Mouse (Mus musculus): ENCODE data around the gene Adcy3. TPM values are rescaled to one million over a fixed set of nuclear protein-coding genes. Genes with fewer than 3 reads are reported as not detected.

Adcy3 gene
- polyA plus RNA-seq, 1 experiment from 2014 or later: 0.91 TPM

GRCm38 (mm10) chr12:4158179-4158578, 25.3 kb downstream of the Adcy3 start:
- Histone ChIP-seq H3K36me3 (replicated peaks) (no peaks in the 10 kb centered on the region), H3K4me3 (replicated peaks) (no peak overlapping the region), H3K27me3 (no peaks in the 10 kb centered on the region), H3K9ac (no peak overlapping the region), H3K27ac (replicated peaks) (no peak overlapping the region), H3K9me3 (replicated peaks) (no peaks in the 10 kb centered on the region), H3K4me1 (replicated peaks) (no peaks in the 10 kb centered on the region), H3K4me2 (no peak overlapping the region)
- 20% methylated on average over 3 of the region's 3 CpGs for WGBS (ENCODE audit: insufficient replicate concordance)
- ATAC-seq (ENCODE audit: insufficient read depth): no peak

GRCm38 (mm10) chr12:4158868-4159632, 26.1 kb downstream of the Adcy3 start:
- WGBS (ENCODE audit: insufficient replicate concordance): 66% methylated on average over 7 of the region's 7 CpGs
- Histone ChIP-seq H3K36me3 (replicated peaks) (no peaks in the 10 kb centered on the region), H3K4me3 (replicated peaks) (no peak overlapping the region), H3K27me3 (no peaks in the 10 kb centered on the region), H3K9ac (no peak overlapping the region), H3K27ac (replicated peaks) (no peak overlapping the region), H3K4me1 (replicated peaks) (no peaks in the 10 kb centered on the region), H3K9me3 (replicated peaks) (no peaks in the 10 kb centered on the region), H3K4me2 (no peak overlapping the region)
- no peak for ATAC-seq (ENCODE audit: insufficient read depth)

- Histone ChIP-seq H3K4me2 (no peak overlapping the region), H3K9ac (no peak overlapping the region), H3K27me3 (no peaks in the 10 kb centered on the region), H3K4me3 (replicated peaks) (no peak overlapping the region), H3K36me3 (replicated peaks) (no peaks in the 10 kb centered on the region), H3K9me3 (replicated peaks) (no peaks in the 10 kb centered on the region), H3K27ac (replicated peaks) (no peak overlapping the region), H3K4me1 (replicated peaks) (no peaks in the 10 kb centered on the region)
- no peak for ATAC-seq (ENCODE audit: insufficient read depth)
- WGBS (ENCODE audit: insufficient replicate concordance): 57% methylated on average over 7 of the region's 7 CpGs
Measured at GRCm38 (mm10) chr12:4160322-4160721, 27.4 kb downstream of the Adcy3 start.

- Histone ChIP-seq H3K27ac (replicated peaks) (no peak overlapping the region), H3K4me1 (replicated peaks) (no peaks in the 10 kb centered on the region), H3K4me2 (no peak overlapping the region), H3K9ac (no peak overlapping the region), H3K9me3 (replicated peaks) (no peaks in the 10 kb centered on the region), H3K27me3 (no peaks in the 10 kb centered on the region), H3K4me3 (replicated peaks) (no peak overlapping the region), H3K36me3 (replicated peaks) (no peaks in the 10 kb centered on the region)
- WGBS (ENCODE audit: insufficient replicate concordance): 38% methylated on average over 2 of the region's 2 CpGs
- no peak for ATAC-seq (ENCODE audit: insufficient read depth)
Measured at GRCm38 (mm10) chr12:4162886-4163285, 30.0 kb downstream of the Adcy3 start.

- no peak overlapping the region for H3K4me3 ChIP-seq (replicated peaks)
- ATAC-seq (ENCODE audit: insufficient read depth): no peak
- no peaks in the 10 kb centered on the region for H3K27me3 ChIP-seq
- no peaks in the 10 kb centered on the region for H3K36me3 ChIP-seq (replicated peaks)
- H3K9me3 ChIP-seq (replicated peaks): no peaks in the 10 kb centered on the region
- H3K4me1 ChIP-seq (replicated peaks): no peaks in the 10 kb centered on the region
- 43% methylated on average over 3 of the region's 3 CpGs for WGBS (ENCODE audit: insufficient replicate concordance)
- H3K9ac ChIP-seq: no peak overlapping the region
- H3K27ac ChIP-seq (replicated peaks): no peak overlapping the region
- no peak overlapping the region for H3K4me2 ChIP-seq
Measured at GRCm38 (mm10) chr12:4166970-4167369, 34.1 kb downstream of the Adcy3 start.

GRCm38 (mm10) chr12:4169058-4169457, 36.2 kb downstream of the Adcy3 start:
- Histone ChIP-seq H3K27ac (replicated peaks) (no peak overlapping the region), H3K27me3 (no peaks in the 10 kb centered on the region)
- WGBS (ENCODE audit: insufficient replicate concordance): 78% methylated on average over 1 of the region's 1 CpGs

GRCm38 (mm10) chr12:4169622-4170021, 36.7 kb downstream of the Adcy3 start:
- Histone ChIP-seq H3K4me3 (replicated peaks) (no peak overlapping the region), H3K9ac (no peak overlapping the region), H3K36me3 (replicated peaks) (no peaks in the 10 kb centered on the region), H3K4me2 (no peak overlapping the region), H3K4me1 (replicated peaks) (no peaks in the 10 kb centered on the region), H3K27me3 (no peaks in the 10 kb centered on the region), H3K27ac (replicated peaks) (no peak overlapping the region), H3K9me3 (replicated peaks) (no peaks in the 10 kb centered on the region)
- 68% methylated on average over 5 of the region's 5 CpGs for WGBS (ENCODE audit: insufficient replicate concordance)
- no peak for ATAC-seq (ENCODE audit: insufficient read depth)

More at GRCm38 (mm10) chr12:4169058-4169457, 36.2 kb downstream of the Adcy3 start:
- ATAC-seq (ENCODE audit: insufficient read depth): no peak
- Histone ChIP-seq H3K9me3 (replicated peaks) (no peaks in the 10 kb centered on the region), H3K4me3 (replicated peaks) (no peak overlapping the region), H3K4me2 (no peak overlapping the region), H3K36me3 (replicated peaks) (no peaks in the 10 kb centered on the region), H3K9ac (no peak overlapping the region), H3K4me1 (replicated peaks) (no peaks in the 10 kb centered on the region)

- no peaks in the 10 kb centered on the region for H3K27me3 ChIP-seq
Measured at GRCm38 (mm10) chr12:4173108-4173790, 40.3 kb downstream of the Adcy3 start.

GRCm38 (mm10) chr12:4178839-4179238, 45.9 kb downstream of the Adcy3 start:
- Histone ChIP-seq H3K4me3 (replicated peaks) (no peak overlapping the region), H3K9ac (no peak overlapping the region), H3K4me1 (replicated peaks) (no peaks in the 10 kb centered on the region), H3K27ac (replicated peaks) (no peak overlapping the region), H3K27me3 (no peaks in the 10 kb centered on the region), H3K36me3 (replicated peaks) (no peaks in the 10 kb centered on the region), H3K4me2 (no peak overlapping the region), H3K9me3 (replicated peaks) (no peaks in the 10 kb centered on the region)
- ATAC-seq (ENCODE audit: insufficient read depth): no peak
- WGBS (ENCODE audit: insufficient replicate concordance): 49% methylated on average over 5 of the region's 5 CpGs

More at GRCm38 (mm10) chr12:4173108-4173790, 40.3 kb downstream of the Adcy3 start:
- H3K4me1 ChIP-seq (replicated peaks): no peaks in the 10 kb centered on the region
- ATAC-seq (ENCODE audit: insufficient read depth): no peak
- no peak overlapping the region for H3K4me3 ChIP-seq (replicated peaks)
- H3K9ac ChIP-seq: no peak overlapping the region
- H3K4me2 ChIP-seq: no peak overlapping the region
- 75% methylated on average over 15 of the region's 15 CpGs for WGBS (ENCODE audit: insufficient replicate concordance)
- no peak overlapping the region for H3K27ac ChIP-seq (replicated peaks)
- no peaks in the 10 kb centered on the region for H3K36me3 ChIP-seq (replicated peaks)
- no peaks in the 10 kb centered on the region for H3K9me3 ChIP-seq (replicated peaks)

GRCm38 (mm10) chr12:4179671-4180233, 46.8 kb downstream of the Adcy3 start:
- Histone ChIP-seq H3K27me3 (no peaks in the 10 kb centered on the region), H3K4me1 (replicated peaks) (no peaks in the 10 kb centered on the region), H3K9ac (no peak overlapping the region), H3K9me3 (replicated peaks) (no peaks in the 10 kb centered on the region), H3K4me2 (no peak overlapping the region), H3K27ac (replicated peaks) (no peak overlapping the region), H3K36me3 (replicated peaks) (no peaks in the 10 kb centered on the region), H3K4me3 (replicated peaks) (no peak overlapping the region)
- WGBS (ENCODE audit: insufficient replicate concordance): 64% methylated on average over 6 of the region's 6 CpGs
- ATAC-seq (ENCODE audit: insufficient read depth): no peak

- no peak for ATAC-seq (ENCODE audit: insufficient read depth)
- no peak overlapping the region for H3K4me3 ChIP-seq (replicated peaks)
- no peaks in the 10 kb centered on the region for H3K27me3 ChIP-seq
- H3K4me2 ChIP-seq: no peak overlapping the region
- no peak overlapping the region for H3K9ac ChIP-seq
- 32% methylated on average over 3 of the region's 3 CpGs for WGBS (ENCODE audit: insufficient replicate concordance)
- H3K9me3 ChIP-seq (replicated peaks): no peaks in the 10 kb centered on the region
- H3K27ac ChIP-seq (replicated peaks): no peak overlapping the region
- no peaks in the 10 kb centered on the region for H3K36me3 ChIP-seq (replicated peaks)
- no peaks in the 10 kb centered on the region for H3K4me1 ChIP-seq (replicated peaks)
Measured at GRCm38 (mm10) chr12:4180507-4180906, 47.6 kb downstream of the Adcy3 start.
